Mouse (Mus musculus): ENCODE results near the gene Taok2.

GRCm38 (mm10) chr7:126863791-126864190, 20.7 kb downstream of the Taok2 start:
- TF ChIP-seq CTCF (IDR thresholded peaks at IDR 0.05; ENCODE audit: low read depth) (no peak), EP300 (IDR thresholded peaks at IDR 0.05; ENCODE audit: low read depth) (no peak)
